Comparison of ENCODE assay signal across 21 mouse cellular contexts in the genomic region with DNA sequence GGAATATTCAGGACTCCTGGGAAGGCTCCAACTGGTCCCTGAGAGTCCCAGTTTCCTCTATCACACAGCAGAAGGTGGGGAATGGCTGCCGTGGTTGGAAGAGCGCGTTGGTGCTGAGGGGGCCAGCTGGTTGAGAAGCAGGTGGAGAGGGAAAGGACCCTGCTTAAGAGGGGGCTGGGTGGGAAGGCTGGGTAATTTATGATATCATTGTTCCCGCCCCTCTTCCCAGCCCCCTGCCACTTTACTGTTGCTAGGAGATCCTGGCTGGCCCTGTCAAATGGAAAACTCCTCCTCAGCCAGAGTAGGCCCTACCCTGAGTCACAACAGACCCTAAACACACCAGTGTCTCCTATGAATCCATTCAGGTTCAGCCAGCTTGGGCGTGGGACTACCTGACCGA. TPM values are rescaled to one million over a fixed set of nuclear protein-coding genes. Genes with fewer than 3 reads are reported as not detected.
DNase-seq lines count a peak whose midpoint lies in the region; ATAC-seq and TF ChIP-seq lines count a peak whose summit lies in the region.
"Had no signal": no experiment of that assay in that cellular context is flagged by ENCODE, and none has a peak within 500 bp of the region (broad histone marks: within the 10 kb centered on the region; RNA-seq: fewer than 3 reads in every experiment).

No protein-coding gene starts in this region.

- H3K9me3 ChIP-seq in forebrain, embryonic 12.5 days, result no peaks in the 10 kb centered on the region
- H3K9me3 ChIP-seq in hindbrain, embryonic 13.5 days, result no peaks in the 10 kb centered on the region
- H3K9me3 ChIP-seq in midbrain, embryonic 16.5 days (replicated peaks; ENCODE audit: control insufficient read depth, low read length, poor library complexity, severe bottlenecking), result no peaks in the 10 kb centered on the region
- H3K9me3 ChIP-seq: limb, embryonic 15.5 days had no signal

- ATAC-seq in forebrain, embryonic 12.5 days (ENCODE audit: low FRiP score), result peak; percentile 44
- ATAC-seq in hindbrain, embryonic 13.5 days (ENCODE audit: low FRiP score), result peak; percentile 5; the same call in 1 of the 2 replicates
- ATAC-seq in midbrain, embryonic 16.5 days, result no peak
- ATAC-seq: intestine, postnatal 0 days had no signal

- TF ChIP-seq CTCF in left cerebral cortex, adult 2 months (IDR thresholded peaks at IDR 0.05), result no peak

- intact Hi-C loops in left cerebral cortex, adult 2 months (cut with DNase I), result no loop called here

- peaks cover 51% of the 10 kb centered on the region for H3K27me3 ChIP-seq in forebrain, embryonic 12.5 days
- no peaks in the 10 kb centered on the region for H3K27me3 ChIP-seq in hindbrain, embryonic 13.5 days
- H3K27me3 ChIP-seq in midbrain, embryonic 16.5 days (ENCODE audit: control insufficient read depth, insufficient read depth, low read depth, low read length), result peaks cover 5% of the 10 kb centered on the region

- H3K27ac ChIP-seq in left cerebral cortex, adult 2 months, result peak overlapping the region; percentile 65
- H3K27ac ChIP-seq in forebrain, embryonic 12.5 days, result peak overlapping the region; percentile 99
- H3K27ac ChIP-seq in hindbrain, embryonic 13.5 days, result peak overlapping the region; percentile 99
- peak overlapping the region; percentile 76 for H3K27ac ChIP-seq in midbrain, embryonic 16.5 days (ENCODE audit: low read length)
- H3K27ac ChIP-seq: limb, embryonic 15.5 days; macrophage had no signal

- peak overlapping the region; percentile 43; the same call in 1 of the 2 replicates for H3K9ac ChIP-seq in forebrain, embryonic 12.5 days
- peak overlapping the region; percentile 65 for H3K9ac ChIP-seq in hindbrain, embryonic 13.5 days
- 0 out of 2 replicates have a peak overlapping the region, but pooled peaks have one; percentile 10 for H3K9ac ChIP-seq in midbrain, embryonic 16.5 days (ENCODE audit: low read depth, low read length)
- H3K9ac ChIP-seq: limb, embryonic 15.5 days had no signal

- peak overlapping the region; percentile 25 for H3K4me2 ChIP-seq in forebrain, embryonic 12.5 days
- H3K4me2 ChIP-seq in hindbrain, embryonic 13.5 days, result peak overlapping the region; percentile 23; the same call in 1 of the 2 replicates
- no peak overlapping the region for H3K4me2 ChIP-seq in midbrain, embryonic 16.5 days (ENCODE audit: low read length)
- H3K4me2 ChIP-seq: limb, embryonic 15.5 days had no signal

- H3K4me3 ChIP-seq in left cerebral cortex, adult 2 months, result no peak overlapping the region
- H3K4me3 ChIP-seq in forebrain, embryonic 12.5 days (replicated peaks), result no peak overlapping the region
- 0 out of 2 replicates have a peak overlapping the region, but pooled peaks have one; percentile 0 for H3K4me3 ChIP-seq in hindbrain, embryonic 13.5 days
- no peak overlapping the region for H3K4me3 ChIP-seq in midbrain, embryonic 16.5 days (ENCODE audit: low read depth, low read length)
- H3K4me3 ChIP-seq: erythroblast, embryonic 14.5 days; limb, embryonic 15.5 days had no signal

- DNase-seq in left cerebral cortex, adult 2 months (ENCODE audit: extremely low spot score in 1 of 2, low spot score in 2 of 2), result no peak
- DNase-seq in left cerebral cortex, adult 8-10 months (ENCODE audit: low spot score in 2 of 2), result no peak
- no peak for DNase-seq in right cerebral cortex, postnatal 25 days
- no peak for DNase-seq in spleen, adult 12 weeks (ENCODE audit: low spot score)
- no peak for DNase-seq in T-cell, adult 2 months (ENCODE audit: low spot score)
- DNase-seq: heart, postnatal 10 days; kidney, postnatal 14 days; layer of hippocampus, postnatal 36 days; lung, adult 18-20 months; right cerebral cortex, adult 18-20 months; thymus, adult 2 months had no signal

- peaks cover 99% of the 10 kb centered on the region for H3K4me1 ChIP-seq in forebrain, embryonic 12.5 days
- H3K4me1 ChIP-seq in hindbrain, embryonic 13.5 days (replicated peaks), result peaks cover 99% of the 10 kb centered on the region
- H3K4me1 ChIP-seq in midbrain, embryonic 16.5 days (ENCODE audit: control insufficient read depth, insufficient read depth, low read length), result peaks cover 26% of the 10 kb centered on the region

- 33% methylated on average over 6 of the region's 6 CpGs for WGBS in forebrain, embryonic 12.5 days
- WGBS in hindbrain, embryonic 13.5 days, result 32% methylated on average over 6 of the region's 6 CpGs
- 22% methylated on average over 6 of the region's 6 CpGs for WGBS in midbrain, embryonic 16.5 days

- peaks cover 72% of the 10 kb centered on the region for H3K36me3 ChIP-seq in forebrain, embryonic 12.5 days (replicated peaks)
- peaks cover 70% of the 10 kb centered on the region for H3K36me3 ChIP-seq in hindbrain, embryonic 13.5 days
- peaks cover 12% of the 10 kb centered on the region for H3K36me3 ChIP-seq in midbrain, embryonic 16.5 days (ENCODE audit: control insufficient read depth, insufficient read depth, low read length)
- H3K36me3 ChIP-seq: limb, embryonic 15.5 days had no signal

RNA-seq across cellular contexts. Expression of a gene that starts 26.5 kb away (rescaled TPM):
- not detected for total RNA-seq in left cerebral cortex, adult 2 months (2021)
- not detected for total RNA-seq in left cerebral cortex, adult 8-10 months (2022)
- 0.28 TPM in 1 of 2 replicates, not detected in the other for polyA plus RNA-seq in forebrain, embryonic 12.5 days (2016; fragmentation: Nextera tagmentation; extraction: Ambion mirVana)
- 0.22 and 0.32 TPM in 2 replicates for polyA plus RNA-seq in hindbrain, embryonic 13.5 days (2015; fragmentation: Nextera tagmentation; extraction: Ambion mirVana)
- polyA plus RNA-seq in midbrain, embryonic 16.5 days (2015; fragmentation: Nextera tagmentation; extraction: Ambion mirVana), result 0.18 and 0.21 TPM in 2 replicates
- total RNA-seq: gastrocnemius, adult 8-10 months; heart, adult 8-10 months; heart, postnatal 10 days; layer of hippocampus, postnatal 36 days had no signal
- polyA plus RNA-seq: C2C12; erythroblast, embryonic 14.5 days; macrophage had no signal

RNA-seq across cellular contexts. Expression of a gene that starts 59.0 kb away (rescaled TPM):
- total RNA-seq in left cerebral cortex, adult 2 months (2021), result under 1 TPM in 1 of 2 experiments, not detected in 1; 0.59 TPM
- total RNA-seq in left cerebral cortex, adult 8-10 months (2022), result under 1 TPM in 1 of 4 experiments, not detected in 3; 0.61 TPM
- polyA plus RNA-seq in forebrain, embryonic 12.5 days (2016; fragmentation: Nextera tagmentation; extraction: Ambion mirVana), result 0.31 TPM in 1 of 2 replicates, not detected in the other
- 0.29 and 0.70 TPM in 2 replicates for polyA plus RNA-seq in hindbrain, embryonic 13.5 days (2015; fragmentation: Nextera tagmentation; extraction: Ambion mirVana)
- polyA plus RNA-seq in midbrain, embryonic 16.5 days (2015; fragmentation: Nextera tagmentation; extraction: Ambion mirVana), result 0.16 TPM in 1 of 2 replicates, not detected in the other
- polyA plus RNA-seq: C2C12; erythroblast, embryonic 14.5 days; macrophage had no signal

Comparison
In these comparisons a context has a peak if more than half of its experiments do, and no peak if none do; other contexts are left out.
1. H3K9ac ChIP-seq: peak in every context shown above with its lines; median percentile 65 in hindbrain, embryonic 13.5 days; 43 in forebrain, embryonic 12.5 days; 10 in midbrain, embryonic 16.5 days.